Mouse (Mus musculus): ENCODE data around the gene Bend7. TPM values are rescaled to one million over a fixed set of nuclear protein-coding genes. Genes with fewer than 3 reads are reported as not detected.

Gene Bend7
- polyA plus RNA-seq, 1 experiment from 2014 or later: 5.9 TPM

GRCm38 (mm10) chr2:4751918-4752317, 34.3 kb downstream of the Bend7 start:
- H3K4me1 ChIP-seq: peaks cover 3% of the 10 kb centered on the region; the same call in 1 of the 2 replicates
- no peak for ATAC-seq (replicated peaks)
- no peak overlapping the region for H3K4me3 ChIP-seq
- H3K9me3 ChIP-seq: no peaks in the 10 kb centered on the region
- 81% methylated on average over 6 of the region's 6 CpGs for WGBS
- no peaks in the 10 kb centered on the region for H3K27me3 ChIP-seq (replicated peaks)
- H3K27ac ChIP-seq: no peak overlapping the region
- H3K4me2 ChIP-seq: no peak overlapping the region
- no peaks in the 10 kb centered on the region for H3K36me3 ChIP-seq (replicated peaks)
- no peak overlapping the region for H3K9ac ChIP-seq

- H3K36me3 ChIP-seq (replicated peaks): no peaks in the 10 kb centered on the region
- H3K4me1 ChIP-seq: no peaks in the 10 kb centered on the region
- no peak overlapping the region for H3K4me3 ChIP-seq
- H3K27ac ChIP-seq: no peak overlapping the region
- H3K27me3 ChIP-seq (replicated peaks): no peaks in the 10 kb centered on the region
- no peaks in the 10 kb centered on the region for H3K9me3 ChIP-seq
- ATAC-seq (replicated peaks): no peak
- 91% methylated on average over 8 of the region's 8 CpGs for WGBS
- H3K9ac ChIP-seq: no peak overlapping the region
- H3K4me2 ChIP-seq: no peak overlapping the region
Measured at GRCm38 (mm10) chr2:4755716-4756115, 38.1 kb downstream of the Bend7 start.

GRCm38 (mm10) chr2:4757218-4757617, 39.6 kb downstream of the Bend7 start:
- H3K27me3 ChIP-seq (replicated peaks): no peaks in the 10 kb centered on the region
- no peak for ATAC-seq (replicated peaks)
- WGBS: 91% methylated on average over 3 of the region's 3 CpGs
- no peak overlapping the region for H3K4me3 ChIP-seq
- H3K9ac ChIP-seq: no peak overlapping the region
- H3K4me1 ChIP-seq: no peaks in the 10 kb centered on the region
- no peaks in the 10 kb centered on the region for H3K36me3 ChIP-seq (replicated peaks)
- H3K4me2 ChIP-seq: no peak overlapping the region
- H3K9me3 ChIP-seq: no peaks in the 10 kb centered on the region
- no peak overlapping the region for H3K27ac ChIP-seq

GRCm38 (mm10) chr2:4760741-4761140, 43.1 kb downstream of the Bend7 start:
- WGBS: 85% methylated on average over 5 of the region's 5 CpGs
- no peak overlapping the region for H3K9ac ChIP-seq
- H3K4me1 ChIP-seq: no peaks in the 10 kb centered on the region
- no peak overlapping the region for H3K4me3 ChIP-seq
- H3K36me3 ChIP-seq (replicated peaks): no peaks in the 10 kb centered on the region
- H3K9me3 ChIP-seq: no peaks in the 10 kb centered on the region
- H3K4me2 ChIP-seq: no peak overlapping the region
- ATAC-seq (replicated peaks): no peak
- H3K27ac ChIP-seq: no peak overlapping the region
- H3K27me3 ChIP-seq (replicated peaks): no peaks in the 10 kb centered on the region

GRCm38 (mm10) chr2:4761906-4762305, 44.3 kb downstream of the Bend7 start:
- ATAC-seq (replicated peaks): no peak
- Histone ChIP-seq H3K27me3 (replicated peaks) (no peaks in the 10 kb centered on the region), H3K36me3 (replicated peaks) (no peaks in the 10 kb centered on the region), H3K4me3 (no peak overlapping the region), H3K4me1 (no peaks in the 10 kb centered on the region), H3K9me3 (no peaks in the 10 kb centered on the region), H3K27ac (no peak overlapping the region), H3K4me2 (no peak overlapping the region), H3K9ac (no peak overlapping the region)
- WGBS: 85% methylated on average over 5 of the region's 5 CpGs

- Histone ChIP-seq H3K4me3 (no peak overlapping the region), H3K9ac (no peak overlapping the region), H3K4me2 (no peak overlapping the region), H3K27me3 (replicated peaks) (no peaks in the 10 kb centered on the region), H3K27ac (no peak overlapping the region), H3K36me3 (replicated peaks) (no peaks in the 10 kb centered on the region), H3K9me3 (no peaks in the 10 kb centered on the region), H3K4me1 (no peaks in the 10 kb centered on the region)
- WGBS: 81% methylated on average over 3 of the region's 3 CpGs
- ATAC-seq (replicated peaks): no peak
Measured at GRCm38 (mm10) chr2:4764071-4764470, 46.4 kb downstream of the Bend7 start.

GRCm38 (mm10) chr2:4770376-4770775, 52.7 kb downstream of the Bend7 start:
- 92% methylated on average over 2 of the region's 2 CpGs for WGBS
- Histone ChIP-seq H3K36me3 (replicated peaks) (no peaks in the 10 kb centered on the region), H3K27me3 (replicated peaks) (no peaks in the 10 kb centered on the region)

GRCm38 (mm10) chr2:4773911-4774310, 56.3 kb downstream of the Bend7 start:
- no peaks in the 10 kb centered on the region for H3K36me3 ChIP-seq (replicated peaks)
- H3K4me1 ChIP-seq: no peaks in the 10 kb centered on the region
- no peaks in the 10 kb centered on the region for H3K27me3 ChIP-seq (replicated peaks)
- 96% methylated on average over 6 of the region's 6 CpGs for WGBS
- no peak overlapping the region for H3K9ac ChIP-seq
- no peak for ATAC-seq (replicated peaks)
- no peak overlapping the region for H3K4me3 ChIP-seq
- no peaks in the 10 kb centered on the region for H3K9me3 ChIP-seq
- H3K27ac ChIP-seq: no peak overlapping the region
- no peak overlapping the region for H3K4me2 ChIP-seq

More at GRCm38 (mm10) chr2:4770376-4770775, 52.7 kb downstream of the Bend7 start:
- Histone ChIP-seq H3K27ac (no peak overlapping the region), H3K9ac (no peak overlapping the region), H3K4me1 (no peaks in the 10 kb centered on the region), H3K4me3 (no peak overlapping the region), H3K9me3 (no peaks in the 10 kb centered on the region), H3K4me2 (no peak overlapping the region)
- ATAC-seq (replicated peaks): no peak

GRCm38 (mm10) chr2:4777291-4777690, 59.7 kb downstream of the Bend7 start:
- Histone ChIP-seq H3K27me3 (replicated peaks) (no peaks in the 10 kb centered on the region), H3K27ac (no peak overlapping the region), H3K9ac (no peak overlapping the region), H3K4me1 (no peaks in the 10 kb centered on the region), H3K9me3 (no peaks in the 10 kb centered on the region), H3K4me3 (no peak overlapping the region), H3K36me3 (replicated peaks) (no peaks in the 10 kb centered on the region), H3K4me2 (no peak overlapping the region)
- ATAC-seq (replicated peaks): no peak
- 92% methylated on average over 8 of the region's 8 CpGs for WGBS

- no peaks in the 10 kb centered on the region for H3K27me3 ChIP-seq (replicated peaks)
- H3K9ac ChIP-seq: no peak overlapping the region
- no peak overlapping the region for H3K4me2 ChIP-seq
- H3K36me3 ChIP-seq (replicated peaks): no peaks in the 10 kb centered on the region
- ATAC-seq (replicated peaks): no peak
- H3K27ac ChIP-seq: no peak overlapping the region
- no peaks in the 10 kb centered on the region for H3K9me3 ChIP-seq
- 78% methylated on average over 3 of the region's 3 CpGs for WGBS
- peaks cover 4% of the 10 kb centered on the region; the same call in 1 of the 2 replicates for H3K4me1 ChIP-seq
- no peak overlapping the region for H3K4me3 ChIP-seq
Measured at GRCm38 (mm10) chr2:4781641-4782040, 64.0 kb downstream of the Bend7 start.

GRCm38 (mm10) chr2:4782401-4782800, 64.8 kb downstream of the Bend7 start:
- H3K27me3 ChIP-seq (replicated peaks): no peaks in the 10 kb centered on the region
- no peak overlapping the region for H3K4me2 ChIP-seq
- no peaks in the 10 kb centered on the region for H3K9me3 ChIP-seq
- H3K4me3 ChIP-seq: no peak overlapping the region
- whole genome bisulfite sequencing: 31% methylated on average over 4 of the region's 4 CpGs
- no peak for ATAC-seq (replicated peaks)
- H3K27ac ChIP-seq: no peak overlapping the region
- no peaks in the 10 kb centered on the region for H3K36me3 ChIP-seq (replicated peaks)
- no peak overlapping the region for H3K9ac ChIP-seq
- peaks cover 4% of the 10 kb centered on the region; the same call in 1 of the 2 replicates for H3K4me1 ChIP-seq

- Histone ChIP-seq H3K4me2 (no peak overlapping the region), H3K4me1 (peaks cover 4% of the 10 kb centered on the region; the same call in 1 of the 2 replicates), H3K27ac (no peak overlapping the region), H3K9ac (no peak overlapping the region), H3K4me3 (no peak overlapping the region), H3K27me3 (replicated peaks) (no peaks in the 10 kb centered on the region), H3K36me3 (replicated peaks) (no peaks in the 10 kb centered on the region), H3K9me3 (no peaks in the 10 kb centered on the region)
- WGBS: 45% methylated on average over 11 of the region's 11 CpGs
- no peak; the same call in 1 of the 2 replicates for ATAC-seq (replicated peaks)
Measured at GRCm38 (mm10) chr2:4782809-4783641, 65.4 kb downstream of the Bend7 start.

- Histone ChIP-seq H3K27me3 (replicated peaks) (no peaks in the 10 kb centered on the region), H3K36me3 (replicated peaks) (no peaks in the 10 kb centered on the region), H3K4me3 (no peak overlapping the region), H3K9ac (no peak overlapping the region), H3K27ac (no peak overlapping the region), H3K9me3 (no peaks in the 10 kb centered on the region), H3K4me2 (no peak overlapping the region), H3K4me1 (peaks cover 4% of the 10 kb centered on the region; the same call in 1 of the 2 replicates)
- WGBS: 64% methylated on average over 8 of the region's 8 CpGs
- no peak for ATAC-seq (replicated peaks)
Measured at GRCm38 (mm10) chr2:4784012-4784411, 66.4 kb downstream of the Bend7 start.
